Mouse (Mus musculus) B cell, adult 2 months (primary cell): Measurements from ENCODE around the gene Atp5j.
A peak's percentile ranks its signal among the peaks of the same experiment; 100 is the strongest.

Experiments
- DNase-seq, 2 experiments: peaks; one replicate each; pipeline ENCODE4 v3.0.0; 2022

Gene Atp5j

GRCm38 (mm10) chr16:84806175-84806574 lies 29.2 kb downstream of the Atp5j start:
- no peak for DNase-seq

DNA sequence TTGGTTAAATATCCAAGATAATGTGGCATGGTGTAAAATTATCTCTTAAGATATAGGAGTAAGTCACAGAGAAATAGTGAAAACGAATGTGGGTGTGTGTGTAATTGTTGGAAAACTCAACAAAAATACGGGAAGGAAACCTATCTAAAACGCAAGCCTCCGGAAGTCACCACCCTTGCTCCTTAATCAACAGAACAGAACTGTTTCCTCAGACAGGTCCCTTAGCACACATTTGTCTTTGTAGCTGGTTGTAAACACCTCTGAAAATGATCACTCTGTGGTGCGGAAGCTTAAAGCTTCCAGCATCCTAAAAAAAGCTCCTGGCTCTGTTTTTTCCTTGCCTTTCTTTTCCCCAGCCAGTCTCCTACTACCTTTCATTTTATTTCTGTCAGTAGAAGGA lies 30.6 kb downstream of the Atp5j start:
- no peak for DNase-seq

GRCm38 (mm10) chr16:84802217-84802616 lies 33.2 kb downstream of the Atp5j start:
- DNase-seq = peak; percentile 4 to 6

DNA sequence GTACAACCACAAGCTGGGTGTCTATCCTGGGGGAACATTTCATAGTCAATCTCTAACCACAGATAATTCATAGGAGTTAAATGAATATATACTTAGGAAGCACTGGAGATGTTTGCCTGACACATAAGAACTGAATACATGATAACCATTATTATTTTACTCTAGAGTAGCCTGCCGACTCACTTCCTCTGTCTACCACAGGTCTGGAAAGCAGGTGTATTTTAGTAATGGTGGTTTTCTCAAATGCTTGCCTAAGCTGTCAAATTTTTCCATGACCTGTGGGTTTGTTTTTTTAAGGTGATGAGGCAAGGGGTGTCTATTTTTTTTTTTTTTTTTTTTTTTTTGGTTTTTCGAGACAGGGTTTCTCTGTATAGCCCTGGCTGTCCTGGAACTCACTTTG lies 35.4 kb downstream of the Atp5j start:
- no peak for DNase-seq

- no peak for DNase-seq
Measured at GRCm38 (mm10) chr16:84796678-84797077, 38.7 kb downstream of the Atp5j start.

DNA sequence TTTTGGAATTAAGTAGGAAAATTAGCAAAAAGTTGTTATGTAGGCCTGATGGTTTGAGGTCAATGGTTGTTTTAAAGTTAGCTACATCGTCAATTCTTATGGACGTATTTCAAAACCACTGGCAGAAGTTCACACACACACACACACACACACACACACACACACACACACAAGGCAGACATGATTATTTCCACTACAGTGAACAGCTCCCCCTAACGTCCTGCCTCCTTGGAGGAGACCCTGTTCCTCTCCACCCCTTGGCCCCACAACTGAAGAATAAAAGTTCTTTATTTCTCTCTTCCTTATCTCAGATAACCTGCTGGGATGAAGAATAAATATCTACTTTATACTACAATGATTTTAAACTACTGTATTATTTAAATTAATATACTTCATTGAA lies 40.1 kb downstream of the Atp5j start:
- no peak for DNase-seq

GRCm38 (mm10) chr16:84793401-84793800 lies 42.0 kb downstream of the Atp5j start:
- DNase-seq = no peak

GRCm38 (mm10) chr16:84790595-84791165 lies 44.7 kb downstream of the Atp5j start:
- no peak for DNase-seq

DNA sequence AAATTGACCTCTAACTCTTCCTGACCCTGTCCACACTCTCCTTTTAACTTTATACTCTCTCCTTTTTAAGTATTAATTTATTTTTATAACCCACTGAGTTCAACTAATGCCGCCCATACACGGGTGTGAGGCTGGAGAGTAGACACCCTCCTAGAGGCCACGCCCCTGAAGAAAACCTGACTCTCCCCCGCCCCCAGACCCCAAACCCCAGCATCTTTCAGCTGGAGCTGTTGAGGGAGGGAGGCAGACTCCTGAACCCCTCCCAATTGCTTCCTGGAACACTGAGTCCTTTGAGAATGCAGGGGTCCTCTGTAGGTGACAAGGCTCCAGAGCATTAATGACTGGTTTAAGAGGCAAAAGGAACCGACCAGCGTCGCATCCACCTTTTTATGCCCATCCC lies 50.5 kb downstream of the Atp5j start:
- no peak for DNase-seq

GRCm38 (mm10) chr16:84783279-84783678 lies 52.1 kb downstream of the Atp5j start:
- no peak for DNase-seq

GRCm38 (mm10) chr16:84779718-84780117 lies 55.7 kb downstream of the Atp5j start:
- DNase-seq = no peak

DNA sequence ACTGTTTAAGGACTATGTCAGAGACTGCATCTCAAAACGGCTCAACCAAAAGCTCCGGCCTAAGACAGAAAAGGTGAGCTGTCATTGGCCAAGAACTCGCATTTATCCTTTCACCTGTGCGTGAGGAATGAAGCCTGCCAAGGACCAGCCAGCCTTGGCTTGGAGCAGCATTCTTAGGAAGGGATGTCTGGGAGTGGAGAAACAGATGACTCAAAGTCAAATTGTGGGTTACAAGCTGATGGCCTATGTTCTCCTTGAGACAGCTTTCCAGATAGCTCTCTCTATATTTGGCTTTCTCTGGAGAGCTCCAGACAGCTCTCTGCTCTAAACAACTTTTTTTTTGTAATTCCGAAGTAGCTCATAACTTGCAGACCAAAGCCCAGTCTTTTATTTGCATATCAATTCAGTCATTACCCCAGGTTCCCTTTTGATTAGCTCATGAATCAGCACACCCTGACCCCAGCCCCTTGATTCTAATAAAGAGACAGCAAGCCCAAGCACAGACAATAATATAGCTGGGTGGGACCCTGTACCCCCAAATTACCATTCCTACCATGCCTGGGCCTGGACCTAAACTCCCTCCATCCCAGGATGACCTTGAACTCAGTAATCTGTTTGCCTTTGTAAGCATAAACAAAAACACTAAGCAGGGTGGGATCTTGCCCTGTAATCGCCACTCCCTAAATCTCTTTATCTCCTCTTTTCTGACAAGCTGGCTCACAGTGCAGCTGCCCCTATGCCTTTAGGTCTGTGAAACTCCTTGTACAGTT lies 56.4 kb downstream of the Atp5j start:
- DNase-seq = no peak

DNA sequence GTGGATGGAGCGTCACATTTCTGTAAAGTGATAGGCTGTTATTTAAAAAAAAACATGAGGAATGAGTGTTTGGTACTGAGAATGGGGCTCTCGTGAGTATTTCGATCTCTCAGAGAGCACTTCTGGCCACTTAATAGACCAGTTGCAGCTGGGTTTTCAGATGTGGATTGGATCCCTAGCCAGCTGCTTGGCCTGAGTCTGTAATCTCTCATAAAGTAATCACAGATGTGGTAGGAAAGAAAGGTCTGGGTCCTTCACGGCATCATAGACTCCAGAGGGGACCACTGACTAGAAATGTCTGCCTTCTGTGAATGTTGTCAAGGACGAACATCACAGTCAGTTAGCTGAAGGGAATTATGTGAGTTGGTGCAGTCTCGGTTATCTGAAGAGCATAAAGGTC lies 57.0 kb downstream of the Atp5j start:
- no peak for DNase-seq
